Mouse (Mus musculus): ENCODE data around the gene Got1. TPM values are rescaled to one million over a fixed set of nuclear protein-coding genes. Genes with fewer than 3 reads are reported as not detected.

Gene Got1
- polyA plus RNA-seq, 1 experiment from 2014 or later = 41.6 TPM

DNA sequence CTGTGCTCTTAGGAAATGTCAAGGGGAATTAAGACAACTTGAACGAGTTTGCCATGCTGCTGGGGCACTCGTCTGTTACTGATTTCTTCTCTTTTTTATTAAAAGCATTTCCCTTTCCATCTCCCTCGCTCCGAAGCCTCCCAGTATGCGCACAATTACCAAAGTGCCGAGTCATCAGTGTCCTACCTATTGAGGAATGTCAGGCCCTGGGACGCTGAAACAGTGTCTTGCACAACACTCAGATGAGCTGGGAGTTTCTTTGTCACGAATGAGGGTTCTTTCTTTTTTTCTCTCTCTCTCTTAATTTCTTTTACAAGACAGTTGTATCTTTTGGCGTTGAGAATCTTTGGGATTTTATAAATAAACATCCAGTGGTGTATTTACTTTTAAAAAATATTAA lies 43.9 kb downstream of the Got1 start:
- Histone ChIP-seq H3K9ac (replicated peaks) (no peak overlapping the region), H3K4me2 (no peak overlapping the region), H3K9me3 (no peaks in the 10 kb centered on the region), H3K4me3 (replicated peaks) (no peak overlapping the region), H3K36me3 (no peaks in the 10 kb centered on the region), H3K4me1 (replicated peaks) (0 out of 2 replicates have a peak, but pooled peaks cover 2% of the 10 kb centered on the region), H3K27ac (no peak overlapping the region), H3K27me3 (no peaks in the 10 kb centered on the region)
- 55% methylated on average over 9 of the region's 9 CpGs for WGBS
- no peak for ATAC-seq (ENCODE audit: insufficient number of reproducible peaks, insufficient read depth, low FRiP score, low TSS enrichment, low read depth)

DNA sequence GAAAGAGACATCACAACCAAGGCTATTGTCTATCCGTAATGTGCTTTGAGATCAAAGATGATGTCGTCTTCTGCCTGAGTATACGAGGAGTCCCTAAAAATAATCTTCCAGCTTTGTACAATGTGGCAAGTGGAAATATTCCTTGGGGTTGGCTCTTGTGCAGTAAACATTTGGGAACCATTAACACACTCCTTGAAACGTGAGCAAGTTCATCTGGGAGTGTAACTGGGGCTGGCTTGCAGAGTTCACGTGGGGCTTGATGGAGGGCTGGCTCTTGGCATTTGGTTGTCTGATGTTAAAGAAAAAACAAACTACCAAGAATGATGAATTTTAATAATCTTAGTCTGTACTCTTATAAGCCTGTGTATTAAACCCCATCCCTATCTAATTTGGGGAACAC lies 45.0 kb downstream of the Got1 start:
- H3K27ac ChIP-seq = no peak overlapping the region
- no peak for ATAC-seq (ENCODE audit: insufficient number of reproducible peaks, insufficient read depth, low FRiP score, low TSS enrichment, low read depth)
- no peaks in the 10 kb centered on the region for H3K9me3 ChIP-seq
- no peaks in the 10 kb centered on the region for H3K27me3 ChIP-seq
- no peak overlapping the region for H3K4me2 ChIP-seq
- H3K36me3 ChIP-seq = no peaks in the 10 kb centered on the region
- WGBS = 62% methylated on average over 5 of the region's 5 CpGs
- no peak overlapping the region for H3K9ac ChIP-seq (replicated peaks)
- no peak overlapping the region for H3K4me3 ChIP-seq (replicated peaks)
- H3K4me1 ChIP-seq (replicated peaks) = 0 out of 2 replicates have a peak, but pooled peaks cover 2% of the 10 kb centered on the region

DNA sequence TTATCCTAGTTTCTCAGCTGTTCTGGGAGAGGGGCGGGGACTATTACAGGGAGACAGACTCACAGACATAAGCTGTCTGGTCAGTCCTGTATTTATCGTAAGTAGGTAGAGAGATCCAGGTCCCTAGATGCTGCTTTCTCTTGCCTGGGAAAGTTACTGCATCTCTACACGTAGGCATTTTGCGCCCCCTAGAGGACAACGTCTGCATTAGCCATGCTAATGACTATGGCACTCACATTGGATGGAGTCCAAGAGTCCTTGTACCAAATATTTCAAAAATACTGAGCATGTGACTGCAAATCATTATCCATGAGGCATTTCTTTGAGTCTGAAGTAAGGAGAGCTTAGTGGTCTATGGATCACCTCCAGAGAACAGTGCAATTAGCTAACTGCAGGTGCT lies 45.5 kb downstream of the Got1 start:
- Histone ChIP-seq H3K27ac (no peak overlapping the region), H3K4me3 (replicated peaks) (no peak overlapping the region), H3K4me2 (no peak overlapping the region), H3K4me1 (replicated peaks) (0 out of 2 replicates have a peak, but pooled peaks cover 2% of the 10 kb centered on the region), H3K9me3 (no peaks in the 10 kb centered on the region), H3K27me3 (no peaks in the 10 kb centered on the region), H3K9ac (replicated peaks) (no peak overlapping the region), H3K36me3 (no peaks in the 10 kb centered on the region)
- no peak for ATAC-seq (ENCODE audit: insufficient number of reproducible peaks, insufficient read depth, low FRiP score, low TSS enrichment, low read depth)
- WGBS = 20% methylated on average over 5 of the region's 5 CpGs

DNA sequence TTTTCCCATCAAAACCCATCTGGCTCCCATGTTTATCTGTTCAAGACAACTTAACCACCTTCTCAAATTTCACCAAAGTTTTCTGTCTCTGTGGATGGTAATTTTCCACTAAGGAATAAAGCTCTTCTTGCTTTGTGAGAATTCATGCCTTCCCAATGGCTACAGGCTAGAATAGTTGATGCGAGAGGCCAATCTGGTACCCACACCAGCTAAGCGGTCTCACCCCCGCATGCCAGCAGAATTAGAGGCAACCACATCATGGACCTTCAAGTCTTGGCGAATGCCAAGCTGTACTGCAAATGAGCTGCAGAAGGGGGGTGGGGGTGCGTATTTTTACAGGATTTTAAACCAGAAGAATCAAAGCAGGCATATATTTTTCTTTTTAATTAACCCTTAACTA lies 47.0 kb downstream of the Got1 start:
- Histone ChIP-seq H3K9me3 (no peaks in the 10 kb centered on the region), H3K27me3 (no peaks in the 10 kb centered on the region), H3K4me3 (replicated peaks) (no peak overlapping the region), H3K4me1 (replicated peaks) (0 out of 2 replicates have a peak, but pooled peaks cover 2% of the 10 kb centered on the region), H3K9ac (replicated peaks) (no peak overlapping the region), H3K36me3 (no peaks in the 10 kb centered on the region), H3K27ac (no peak overlapping the region), H3K4me2 (no peak overlapping the region)
- ATAC-seq (ENCODE audit: insufficient number of reproducible peaks, insufficient read depth, low FRiP score, low TSS enrichment, low read depth) = no peak
- whole genome bisulfite sequencing = 84% methylated on average over 5 of the region's 5 CpGs

DNA sequence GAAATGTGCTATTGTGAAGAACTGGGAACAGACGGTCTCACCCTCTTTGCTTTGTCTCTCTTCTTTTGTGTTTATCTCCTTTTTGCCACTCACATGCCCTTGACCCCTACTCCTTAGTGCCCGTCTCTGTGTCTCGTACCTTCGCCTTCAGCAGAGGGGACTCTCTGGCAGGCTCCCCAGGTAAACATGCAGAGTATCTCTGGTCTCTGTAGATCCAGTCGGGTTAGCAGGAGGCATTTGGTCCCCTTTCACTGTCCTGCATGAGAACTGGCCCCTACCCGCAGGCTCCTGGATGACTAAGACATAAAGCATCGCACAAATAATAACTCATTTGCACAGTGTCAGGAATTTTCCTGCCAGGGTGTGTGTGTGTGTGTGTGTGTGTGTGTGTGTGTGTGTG lies 48.3 kb downstream of the Got1 start:
- Histone ChIP-seq H3K9me3 (no peaks in the 10 kb centered on the region), H3K36me3 (no peaks in the 10 kb centered on the region), H3K4me2 (no peak overlapping the region), H3K9ac (replicated peaks) (no peak overlapping the region), H3K27ac (no peak overlapping the region), H3K27me3 (no peaks in the 10 kb centered on the region), H3K4me3 (replicated peaks) (no peak overlapping the region), H3K4me1 (replicated peaks) (0 out of 2 replicates have a peak, but pooled peaks cover 2% of the 10 kb centered on the region)
- ATAC-seq (ENCODE audit: insufficient number of reproducible peaks, insufficient read depth, low FRiP score, low TSS enrichment, low read depth) = no peak
- WGBS = 77% methylated on average over 7 of the region's 7 CpGs

DNA sequence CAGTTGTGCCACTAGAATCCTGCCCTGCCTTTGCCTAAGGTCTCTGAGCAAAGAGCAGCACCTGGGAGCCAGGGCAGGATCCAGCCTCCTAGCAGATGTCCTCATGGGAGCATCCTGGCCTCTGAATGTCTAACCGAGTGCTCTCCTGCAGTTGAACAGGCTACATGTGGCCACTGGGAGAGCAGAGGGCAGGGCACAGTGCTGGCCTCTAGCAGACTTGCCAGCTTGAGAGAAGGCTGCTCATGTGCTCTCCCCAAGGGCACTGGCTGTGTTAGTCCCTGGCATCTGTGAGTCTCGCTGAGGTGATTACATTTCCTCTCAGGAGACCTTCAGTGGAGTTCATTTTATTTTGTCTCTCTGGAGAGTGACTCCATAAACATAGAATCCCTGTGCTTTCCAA lies 48.8 kb downstream of the Got1 start:
- 44% methylated on average over 2 of the region's 2 CpGs for WGBS
- Histone ChIP-seq H3K9ac (replicated peaks) (no peak overlapping the region), H3K4me3 (replicated peaks) (no peak overlapping the region), H3K9me3 (no peaks in the 10 kb centered on the region), H3K4me2 (no peak overlapping the region), H3K27me3 (no peaks in the 10 kb centered on the region), H3K4me1 (replicated peaks) (0 out of 2 replicates have a peak, but pooled peaks cover 2% of the 10 kb centered on the region), H3K27ac (no peak overlapping the region), H3K36me3 (no peaks in the 10 kb centered on the region)
- no peak for ATAC-seq (ENCODE audit: insufficient number of reproducible peaks, insufficient read depth, low FRiP score, low TSS enrichment, low read depth)

DNA sequence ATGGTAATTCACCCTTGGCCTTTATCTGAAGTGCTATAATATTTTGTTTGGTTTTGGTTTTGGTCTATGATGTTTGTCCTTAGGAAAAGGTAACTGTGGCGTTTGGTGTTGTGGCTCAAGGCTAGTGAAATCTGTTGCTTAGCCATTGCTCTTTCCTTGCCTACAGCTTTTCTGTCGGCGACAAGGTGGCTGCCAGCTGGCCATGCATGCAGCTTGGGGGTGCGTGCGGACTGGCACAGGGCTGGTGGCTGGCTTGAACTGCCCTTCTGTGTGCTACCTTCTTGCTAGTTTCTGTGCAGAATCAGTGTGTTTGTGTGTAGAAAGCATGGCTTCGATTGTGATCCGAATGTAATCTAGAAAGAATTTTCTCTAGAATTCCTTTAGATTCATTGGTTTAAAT lies 51.6 kb downstream of the Got1 start:
- Histone ChIP-seq H3K36me3 (no peaks in the 10 kb centered on the region), H3K4me2 (no peak overlapping the region), H3K4me3 (replicated peaks) (no peak overlapping the region), H3K9me3 (no peaks in the 10 kb centered on the region), H3K27me3 (no peaks in the 10 kb centered on the region), H3K9ac (replicated peaks) (no peak overlapping the region), H3K27ac (no peak overlapping the region), H3K4me1 (replicated peaks) (no peaks in the 10 kb centered on the region)
- WGBS = 92% methylated on average over 7 of the region's 7 CpGs
- no peak for ATAC-seq (ENCODE audit: insufficient number of reproducible peaks, insufficient read depth, low FRiP score, low TSS enrichment, low read depth)

DNA sequence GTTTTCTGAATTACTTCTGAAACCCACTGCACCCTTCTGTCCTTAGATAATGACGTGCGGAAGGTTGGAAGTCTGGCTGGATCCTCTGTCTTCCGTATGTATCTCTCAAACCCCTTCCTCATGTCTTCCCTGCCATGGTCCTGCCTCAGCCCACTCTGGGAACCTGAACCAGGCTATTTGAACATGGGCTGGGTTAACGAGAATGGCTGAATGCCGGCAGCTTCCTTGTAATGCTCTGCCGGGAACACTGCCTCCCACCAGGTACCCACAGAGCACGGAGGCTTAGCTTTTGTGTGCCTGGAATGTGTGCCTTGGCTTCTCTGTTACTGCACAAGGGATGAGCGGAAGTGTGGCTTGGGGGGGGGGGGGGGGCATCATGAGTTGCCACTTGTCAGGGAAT lies 52.1 kb downstream of the Got1 start:
- Histone ChIP-seq H3K36me3 (no peaks in the 10 kb centered on the region), H3K27ac (no peak overlapping the region), H3K4me3 (replicated peaks) (no peak overlapping the region), H3K9ac (replicated peaks) (no peak overlapping the region), H3K4me2 (no peak overlapping the region), H3K4me1 (replicated peaks) (no peaks in the 10 kb centered on the region), H3K9me3 (no peaks in the 10 kb centered on the region), H3K27me3 (no peaks in the 10 kb centered on the region)
- 78% methylated on average over 8 of the region's 8 CpGs for WGBS
- no peak for ATAC-seq (ENCODE audit: insufficient number of reproducible peaks, insufficient read depth, low FRiP score, low TSS enrichment, low read depth)

DNA sequence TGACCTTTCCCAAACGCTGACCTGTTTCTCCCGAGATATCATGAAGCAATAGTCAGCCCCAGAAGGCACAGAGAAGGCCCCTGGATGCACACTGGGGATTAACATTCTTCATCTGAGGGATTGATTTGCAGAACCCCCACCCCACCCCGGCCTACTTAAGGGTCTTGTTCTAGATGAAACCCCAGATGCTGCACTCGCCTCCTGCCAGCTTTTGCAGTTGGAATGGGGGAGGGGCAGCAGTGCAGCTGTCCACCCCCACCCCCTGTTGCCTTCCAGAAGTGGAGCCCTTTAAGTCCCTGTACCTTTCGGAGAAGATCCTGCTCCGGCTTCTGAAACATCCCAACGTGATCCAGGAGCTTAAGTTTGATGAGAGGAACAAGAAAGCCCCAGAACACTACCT lies 55.1 kb downstream of the Got1 start:
- no peaks in the 10 kb centered on the region for H3K27me3 ChIP-seq
- 63% methylated on average over 7 of the region's 7 CpGs for WGBS
- ATAC-seq (ENCODE audit: insufficient number of reproducible peaks, insufficient read depth, low FRiP score, low TSS enrichment, low read depth) = no peak
- H3K4me3 ChIP-seq (replicated peaks) = no peak overlapping the region
- no peak overlapping the region for H3K27ac ChIP-seq
- H3K36me3 ChIP-seq = no peaks in the 10 kb centered on the region
- no peak overlapping the region for H3K4me2 ChIP-seq
- no peaks in the 10 kb centered on the region for H3K9me3 ChIP-seq
- H3K4me1 ChIP-seq (replicated peaks) = no peaks in the 10 kb centered on the region
- no peak overlapping the region for H3K9ac ChIP-seq (replicated peaks)

DNA sequence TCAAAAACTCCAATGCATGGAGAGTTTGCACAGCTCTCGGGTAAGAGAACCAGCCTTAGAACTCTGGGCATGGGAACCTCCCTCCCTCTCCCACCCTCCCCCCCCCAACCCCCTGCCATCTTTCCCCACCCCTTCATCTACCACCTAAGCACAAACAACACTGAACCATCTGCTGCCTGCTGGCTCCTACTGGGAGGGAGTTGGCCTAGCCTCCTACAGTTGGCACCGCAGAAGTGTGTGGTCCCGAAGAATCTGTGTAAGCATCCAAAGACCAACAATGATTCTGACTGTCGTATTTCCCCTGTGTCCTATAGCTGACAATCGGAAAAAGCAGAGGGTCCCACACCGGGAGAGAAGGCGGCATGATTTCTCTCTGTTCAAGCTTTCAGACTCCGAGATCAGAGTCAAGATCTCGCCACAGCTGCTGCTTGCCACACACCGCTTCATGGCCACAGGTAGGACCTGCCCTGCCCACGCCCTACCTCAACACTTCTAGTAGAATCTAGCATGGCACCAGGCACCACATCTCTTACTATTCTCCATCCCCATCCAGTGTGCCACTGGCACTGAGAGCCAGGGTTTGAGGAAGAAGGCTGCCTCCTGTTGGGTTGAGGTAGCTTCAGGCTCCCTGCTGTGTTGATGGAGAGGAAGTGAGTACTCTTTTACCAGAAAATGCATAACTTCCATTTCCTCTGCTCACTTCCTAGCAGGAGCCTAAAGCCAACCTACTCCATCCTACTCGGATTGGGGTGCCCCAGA lies 56.3 kb downstream of the Got1 start:
- Histone ChIP-seq H3K27me3 (no peaks in the 10 kb centered on the region), H3K4me1 (replicated peaks) (no peaks in the 10 kb centered on the region), H3K4me2 (no peak overlapping the region), H3K36me3 (no peaks in the 10 kb centered on the region), H3K9ac (replicated peaks) (no peak overlapping the region), H3K9me3 (no peaks in the 10 kb centered on the region), H3K4me3 (replicated peaks) (no peak overlapping the region), H3K27ac (no peak overlapping the region)
- no peak for ATAC-seq (ENCODE audit: insufficient number of reproducible peaks, insufficient read depth, low FRiP score, low TSS enrichment, low read depth)
- 84% methylated on average over 12 of the region's 12 CpGs for WGBS

DNA sequence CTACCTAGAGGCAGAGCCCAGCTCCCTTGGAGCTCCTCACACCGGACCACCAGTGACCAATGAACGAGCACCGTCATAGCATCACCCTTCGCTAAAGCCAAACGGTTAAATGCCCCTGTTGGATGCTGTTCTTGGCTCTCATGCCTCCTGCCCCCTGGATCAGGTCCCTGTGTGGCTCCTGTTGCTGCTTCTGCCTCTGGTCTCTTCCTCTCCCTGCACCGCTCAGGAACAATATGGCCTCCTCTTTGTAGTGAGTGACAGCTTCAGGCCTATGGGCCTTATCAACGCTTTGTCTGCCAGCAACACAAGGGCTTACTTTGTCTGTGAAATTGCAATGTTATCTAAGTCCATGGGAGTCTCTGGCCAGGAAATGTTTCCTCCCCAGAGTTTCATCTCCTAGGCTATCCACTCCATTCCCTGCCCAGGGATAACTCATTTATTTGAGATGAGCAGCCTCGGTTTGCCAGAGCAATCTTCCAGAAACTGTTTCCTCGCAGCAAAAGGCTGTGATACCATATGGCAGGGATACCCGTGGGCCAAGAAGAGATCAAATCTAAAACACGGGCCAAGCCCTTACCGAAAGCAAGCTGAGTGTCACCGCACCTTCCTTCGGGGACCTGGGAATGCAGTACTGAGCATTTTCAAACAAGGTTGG lies 58.7 kb downstream of the Got1 start:
- no peaks in the 10 kb centered on the region for H3K27me3 ChIP-seq
- H3K9ac ChIP-seq (replicated peaks) = no peak overlapping the region
- no peak for ATAC-seq (ENCODE audit: insufficient number of reproducible peaks, insufficient read depth, low FRiP score, low TSS enrichment, low read depth)
- H3K36me3 ChIP-seq = no peaks in the 10 kb centered on the region
- H3K4me2 ChIP-seq = no peak overlapping the region
- no peaks in the 10 kb centered on the region for H3K4me1 ChIP-seq (replicated peaks)
- no peak overlapping the region for H3K4me3 ChIP-seq (replicated peaks)
- 94% methylated on average over 14 of the region's 14 CpGs for WGBS
- no peaks in the 10 kb centered on the region for H3K9me3 ChIP-seq
- H3K27ac ChIP-seq = no peak overlapping the region

DNA sequence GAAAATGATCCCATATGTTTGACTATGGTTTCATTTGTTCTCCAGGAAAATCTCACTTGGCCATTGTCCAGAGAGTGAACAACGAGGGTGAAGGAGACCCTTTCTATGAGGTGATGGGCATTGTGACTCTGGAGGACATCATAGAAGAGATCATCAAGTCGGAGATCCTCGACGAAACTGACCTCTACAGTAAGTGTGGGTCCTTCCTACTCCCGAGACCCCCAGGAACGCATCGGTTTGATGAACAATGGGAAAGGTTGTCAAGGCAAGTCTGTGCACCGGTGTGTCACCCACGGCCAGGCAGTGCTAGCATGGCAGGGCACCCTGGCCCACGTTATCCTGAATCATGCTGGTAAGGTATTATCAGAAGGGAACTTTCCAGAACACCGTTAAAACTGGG lies 59.3 kb downstream of the Got1 start:
- Histone ChIP-seq H3K27me3 (no peaks in the 10 kb centered on the region), H3K9me3 (no peaks in the 10 kb centered on the region), H3K27ac (no peak overlapping the region), H3K9ac (replicated peaks) (no peak overlapping the region), H3K4me3 (replicated peaks) (no peak overlapping the region), H3K36me3 (no peaks in the 10 kb centered on the region), H3K4me2 (no peak overlapping the region), H3K4me1 (replicated peaks) (no peaks in the 10 kb centered on the region)
- 95% methylated on average over 11 of the region's 11 CpGs for WGBS
- no peak for ATAC-seq (ENCODE audit: insufficient number of reproducible peaks, insufficient read depth, low FRiP score, low TSS enrichment, low read depth)
